Mouse (Mus musculus) hindbrain, embryonic 16.5 days (tissue): ENCODE measurements around the gene Hoxa5. TPM values are rescaled to one million over a fixed set of nuclear protein-coding genes. Genes with fewer than 3 reads are reported as not detected.

Experiments used
- ATAC-seq: fragments of 200-750 bp; cut with Nextera tagmentation; 2 replicates; pipeline ENCODE4 v1.8.0; 2017; ENCODE audit warnings: moderate TSS enrichment, moderate library complexity
- H3K27ac ChIP-seq: fragments of 300-500 bp; sonication (generic); 2 replicates; pipeline ENCODE4 v1.5.1; 2014; ENCODE audit warnings: low read depth, mild to moderate bottlenecking, control low read depth, low read length, moderate library complexity
- H3K27me3 ChIP-seq: fragments of 300-500 bp; sonication (generic); replicated peaks from 2 replicates; pipeline ENCODE4 v1.6.1; 2014; ENCODE audit warnings: low read length; ENCODE audit not compliant: control insufficient read depth, insufficient read depth
- H3K36me3 ChIP-seq: fragments of 300-500 bp; sonication (generic); 2 replicates; pipeline ENCODE4 v1.6.1; 2014; ENCODE audit warnings: mild to moderate bottlenecking, low read length, moderate library complexity, mixed read lengths; ENCODE audit not compliant: control insufficient read depth, insufficient read depth
- H3K4me1 ChIP-seq: fragments of 300-500 bp; sonication (generic); 2 replicates; pipeline ENCODE4 v1.6.1; 2014; ENCODE audit warnings: low read depth, low read length; ENCODE audit not compliant: control insufficient read depth, insufficient read depth
- H3K4me2 ChIP-seq: fragments of 300-500 bp; sonication (generic); 2 replicates; pipeline ENCODE4 v1.6.1; 2014; ENCODE audit warnings: mild to moderate bottlenecking, low read length, control low read depth, moderate library complexity
- H3K4me3 ChIP-seq: fragments of 300-500 bp; sonication (generic); 2 replicates; pipeline ENCODE4 v1.5.1; 2014; ENCODE audit warnings: mild to moderate bottlenecking, low read length, control low read depth, moderate library complexity
- H3K9ac ChIP-seq: fragments of 300-500 bp; sonication (generic); 2 replicates; pipeline ENCODE4 v1.6.1; 2014; ENCODE audit warnings: low read depth, mild to moderate bottlenecking, control low read depth, low read length, moderate library complexity
- H3K9me3 ChIP-seq: fragments of 300-500 bp; sonication (generic); 2 replicates; pipeline ENCODE4 v1.6.1; 2014; ENCODE audit warnings: mild to moderate bottlenecking, low read length, moderate library complexity; ENCODE audit not compliant: control insufficient read depth
- WGBS: fragments of 180-500 bp; shearing (Covaris S2); extraction: QIAGEN DNeasy Blood & Tissue Kit; methylation state at CpG from one replicate; pipeline ENCODE4 v1.1.7; 2014; 5-methylcytosine and 5-hydroxymethylcytosine counted together
- polyA plus RNA-seq: library from polyadenylated mRNA; unstranded; fragments of >200 nt; fragmentation: Nextera tagmentation; extraction: Ambion mirVana; gene quantifications from 2 replicates; pipeline ENCODE4 v1.2.1, GENCODE M21; 2015

Hoxa5 gene
- polyA plus RNA-seq, 1 experiment from 2014 or later = 106 TPM

- WGBS = 30% methylated on average over 9 of the region's 9 CpGs
- no peak overlapping the region for H3K9ac ChIP-seq
- peaks cover 2% of the 10 kb centered on the region; the same call in 1 of the 2 replicates for H3K4me1 ChIP-seq
- no peak overlapping the region for H3K4me2 ChIP-seq
- ATAC-seq = no peak
- H3K27me3 ChIP-seq = peaks cover 79% of the 10 kb centered on the region
- H3K36me3 ChIP-seq = no peaks in the 10 kb centered on the region
- H3K4me3 ChIP-seq = no peak overlapping the region
- no peak overlapping the region for H3K27ac ChIP-seq
- no peaks in the 10 kb centered on the region for H3K9me3 ChIP-seq
Observed at GRCm38 (mm10) chr6:52235267-52235666, 30.9 kb upstream of the Hoxa5 start.

DNA sequence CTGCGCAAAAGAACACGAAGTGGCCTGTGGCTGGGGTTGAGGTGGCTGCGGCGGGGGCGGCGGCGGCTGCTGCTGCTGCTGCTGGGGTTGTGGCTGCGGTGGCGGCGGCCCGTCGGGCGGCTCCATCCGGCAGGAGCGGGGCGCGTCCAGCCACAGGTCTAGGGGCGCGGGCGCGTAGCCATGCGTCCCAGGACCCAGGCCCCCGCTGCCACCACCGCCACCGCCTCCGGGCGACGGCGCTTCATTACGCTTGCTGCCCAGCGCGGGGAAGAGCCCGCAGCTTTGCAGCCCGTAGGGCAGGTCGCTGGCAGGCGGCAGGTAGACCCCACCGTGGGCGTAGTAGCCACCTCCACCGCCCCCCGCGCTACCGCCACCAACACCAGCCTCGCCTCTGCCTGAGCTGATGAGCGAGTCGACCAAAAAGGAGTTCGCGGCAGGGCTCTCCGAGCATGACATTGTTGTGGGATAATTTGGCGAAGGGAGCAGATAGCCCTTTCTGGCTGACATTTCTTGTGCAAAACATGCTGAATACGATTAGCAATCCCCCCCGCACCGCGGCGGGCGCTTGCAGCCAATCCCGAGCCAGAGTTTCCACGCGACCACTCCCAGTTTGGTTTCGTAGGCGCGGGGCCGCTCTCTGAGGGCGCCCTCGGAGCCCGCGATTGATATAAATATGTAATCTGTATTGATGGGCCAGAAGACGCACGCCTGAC is 30.2 kb upstream of the Hoxa5 start:
- Histone ChIP-seq H3K4me3 (no peak overlapping the region), H3K4me1 (no peaks in the 10 kb centered on the region), H3K27ac (no peak overlapping the region), H3K9ac (no peak overlapping the region), H3K4me2 (no peak overlapping the region), H3K9me3 (no peaks in the 10 kb centered on the region), H3K27me3 (peaks cover 78% of the 10 kb centered on the region), H3K36me3 (no peaks in the 10 kb centered on the region)
- ATAC-seq = no peak
- WGBS = under 1% methylated on average over 52 of the region's 68 CpGs

GRCm38 (mm10) chr6:52233546-52234427 is 29.4 kb upstream of the Hoxa5 start:
- Histone ChIP-seq H3K9me3 (no peaks in the 10 kb centered on the region), H3K36me3 (no peaks in the 10 kb centered on the region), H3K27ac (no peak overlapping the region), H3K27me3 (peaks cover 80% of the 10 kb centered on the region), H3K4me3 (no peak overlapping the region), H3K4me1 (no peaks in the 10 kb centered on the region), H3K4me2 (no peak overlapping the region), H3K9ac (no peak overlapping the region)
- 1% methylated on average over 65 of the region's 70 CpGs for WGBS
- ATAC-seq = no peak

DNA sequence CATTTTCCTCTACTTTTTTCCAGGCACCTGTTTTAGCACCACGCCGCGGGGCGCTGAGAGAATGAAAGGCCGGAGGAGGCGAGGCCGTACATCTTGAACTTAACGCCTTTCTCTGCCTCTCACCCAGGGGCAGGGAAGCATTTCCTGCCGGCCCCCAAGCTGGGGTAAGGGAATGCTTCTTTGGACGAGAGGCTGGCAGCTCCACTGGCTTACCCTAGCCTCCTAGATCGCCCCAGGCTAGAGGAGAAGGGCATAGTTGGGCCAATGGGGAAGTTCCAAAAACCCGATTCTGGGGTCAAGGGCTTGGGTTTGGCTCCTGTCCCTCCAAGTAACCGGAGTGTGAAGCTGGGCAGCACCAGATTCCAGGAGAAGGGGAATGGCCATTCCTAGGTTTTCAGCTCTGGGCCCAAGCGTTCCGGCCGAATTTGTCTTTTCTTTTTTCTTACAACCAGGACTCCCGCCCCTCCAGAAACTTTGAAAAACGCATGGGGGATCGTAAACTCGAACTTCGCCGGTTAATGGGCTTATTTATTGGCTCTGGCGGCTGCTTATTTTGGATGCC is 28.7 kb upstream of the Hoxa5 start:
- Histone ChIP-seq H3K9me3 (no peaks in the 10 kb centered on the region), H3K27ac (no peak overlapping the region), H3K36me3 (no peaks in the 10 kb centered on the region), H3K9ac (no peak overlapping the region), H3K4me1 (no peaks in the 10 kb centered on the region), H3K27me3 (peaks cover 82% of the 10 kb centered on the region), H3K4me3 (no peak overlapping the region), H3K4me2 (no peak overlapping the region)
- ATAC-seq = no peak
- WGBS = 3% methylated on average over 23 of the region's 23 CpGs

DNA sequence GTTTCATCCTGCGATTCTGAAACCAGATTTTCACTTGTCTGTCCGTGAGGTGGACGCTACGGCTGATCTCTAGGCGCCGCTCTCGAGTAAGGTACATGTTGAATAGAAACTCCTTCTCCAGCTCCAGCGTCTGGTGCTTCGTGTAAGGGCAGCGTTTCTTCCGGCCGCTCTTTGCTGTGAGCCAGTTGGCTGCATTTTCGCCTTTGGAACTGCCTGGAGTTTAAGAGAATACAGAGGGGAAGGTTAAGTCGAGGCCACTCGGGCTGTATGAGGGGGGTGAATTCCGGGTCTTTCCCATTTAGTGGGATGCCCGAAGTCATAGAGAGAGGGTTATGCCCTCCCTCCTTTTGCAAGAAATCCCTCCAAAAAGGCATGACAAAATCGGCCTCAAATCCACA is 28.2 kb upstream of the Hoxa5 start:
- WGBS = 0% methylated on average over 18 of the region's 18 CpGs
- H3K4me2 ChIP-seq = no peak overlapping the region
- ATAC-seq = no peak
- H3K36me3 ChIP-seq = no peaks in the 10 kb centered on the region
- no peaks in the 10 kb centered on the region for H3K4me1 ChIP-seq
- H3K9ac ChIP-seq = no peak overlapping the region
- H3K9me3 ChIP-seq = no peaks in the 10 kb centered on the region
- no peak overlapping the region for H3K27ac ChIP-seq
- no peak overlapping the region for H3K4me3 ChIP-seq
- peaks cover 81% of the 10 kb centered on the region for H3K27me3 ChIP-seq

GRCm38 (mm10) chr6:52231885-52232567 is 27.6 kb upstream of the Hoxa5 start:
- no peak overlapping the region for H3K4me3 ChIP-seq
- peaks cover 81% of the 10 kb centered on the region for H3K27me3 ChIP-seq
- 1% methylated on average over 18 of the region's 18 CpGs for WGBS
- ATAC-seq = no peak
- no peaks in the 10 kb centered on the region for H3K9me3 ChIP-seq
- H3K36me3 ChIP-seq = no peaks in the 10 kb centered on the region
- H3K4me2 ChIP-seq = no peak overlapping the region
- H3K4me1 ChIP-seq = no peaks in the 10 kb centered on the region
- no peak overlapping the region for H3K27ac ChIP-seq
- no peak overlapping the region for H3K9ac ChIP-seq

GRCm38 (mm10) chr6:52230516-52231165 is 26.3 kb upstream of the Hoxa5 start, which contains the start of gene Hoxa9:
Gene Hoxa9 (minus strand): TSS chr6:52231089.
- H3K9ac ChIP-seq = no peak within 1 kb of the TSS
- no peak within 1 kb of the TSS for H3K4me3 ChIP-seq
- WGBS = 2% methylated on average over 22 of the region's 36 CpGs

GRCm38 (mm10) chr6:52229558-52230416 is 25.4 kb upstream of the Hoxa5 start:
- H3K4me1 ChIP-seq = no peaks in the 10 kb centered on the region
- no peaks in the 10 kb centered on the region for H3K36me3 ChIP-seq
- WGBS = 1% methylated on average over 43 of the region's 44 CpGs
- ATAC-seq = no peak
- no peak overlapping the region for H3K9ac ChIP-seq
- no peak overlapping the region; the same call in 1 of the 2 replicates for H3K4me3 ChIP-seq
- no peak overlapping the region for H3K27ac ChIP-seq
- H3K4me2 ChIP-seq = no peak overlapping the region
- H3K27me3 ChIP-seq = peaks cover 77% of the 10 kb centered on the region
- no peaks in the 10 kb centered on the region for H3K9me3 ChIP-seq

More at GRCm38 (mm10) chr6:52230516-52231165, 26.3 kb upstream of the Hoxa5 start, which contains the start of gene Hoxa9:
- no peaks in the 10 kb centered on the region for H3K9me3 ChIP-seq
- H3K27me3 ChIP-seq = peaks cover 78% of the 10 kb centered on the region
- no peak for ATAC-seq
- H3K36me3 ChIP-seq = no peaks in the 10 kb centered on the region
- no peak within 1 kb of the TSS for H3K27ac ChIP-seq
- H3K4me2 ChIP-seq = no peak within 1 kb of the TSS
- H3K4me1 ChIP-seq = no peaks in the 10 kb centered on the region
